19 mouse cellular contexts compared by ENCODE assay signal in genomic region chr1:62087464-62087863, GRCm38 (mm10).
DNase-seq lines count a peak whose midpoint lies in the region; ATAC-seq and TF ChIP-seq lines count a peak whose summit lies in the region.
"Had no signal": no experiment of that assay in that cellular context is flagged by ENCODE, and none has a peak within 500 bp of the region (broad histone marks: within the 10 kb centered on the region; RNA-seq: fewer than 3 reads in every experiment).

No protein-coding gene starts in this region.

- TF ChIP-seq CTCF in midbrain, postnatal 0 days (IDR thresholded peaks at IDR 0.05), result no peak

- no peaks in the 10 kb centered on the region for H3K9me3 ChIP-seq in midbrain, embryonic 11.5 days (ENCODE audit: control insufficient read depth, low read length)
- no peaks in the 10 kb centered on the region for H3K9me3 ChIP-seq in midbrain, postnatal 0 days (ENCODE audit: low read length)
- H3K9me3 ChIP-seq in hindbrain, embryonic 14.5 days (ENCODE audit: control insufficient read depth, low read length), result no peaks in the 10 kb centered on the region
- no peaks in the 10 kb centered on the region for H3K9me3 ChIP-seq in neural tube, embryonic 15.5 days (replicated peaks)
- H3K9me3 ChIP-seq: heart, embryonic 15.5 days; limb, embryonic 13.5 days had no signal

- H3K4me3 ChIP-seq in midbrain, embryonic 11.5 days (ENCODE audit: low read depth, low read length), result no peak overlapping the region
- H3K4me3 ChIP-seq in midbrain, postnatal 0 days (ENCODE audit: low read depth, low read length), result no peak overlapping the region
- H3K4me3 ChIP-seq in hindbrain, embryonic 14.5 days (replicated peaks; ENCODE audit: low read length), result no peak overlapping the region
- H3K4me3 ChIP-seq in neural tube, embryonic 15.5 days (replicated peaks), result no peak overlapping the region
- H3K4me3 ChIP-seq: heart, adult 2 months; heart, embryonic 15.5 days; limb, embryonic 13.5 days had no signal

- no peak overlapping the region for H3K4me2 ChIP-seq in midbrain, embryonic 11.5 days
- no peak overlapping the region for H3K4me2 ChIP-seq in midbrain, postnatal 0 days (ENCODE audit: low read depth, low read length, poor library complexity, severe bottlenecking)
- H3K4me2 ChIP-seq in hindbrain, embryonic 14.5 days (replicated peaks), result peak overlapping the region; percentile 21
- H3K4me2 ChIP-seq in neural tube, embryonic 15.5 days, result peak overlapping the region; percentile 21; the same call in 1 of the 2 replicates
- H3K4me2 ChIP-seq: heart, embryonic 15.5 days; limb, embryonic 13.5 days had no signal

- DNase-seq in midbrain, embryonic 11.5 days (ENCODE audit: low spot score, missing footprints), result peak; percentile 84
- no peak for DNase-seq in midbrain, postnatal 0 days (ENCODE audit: low spot score)
- peak; percentile 17 for DNase-seq in embryo, embryonic 9.5 days (ENCODE audit: extremely low spot score)
- no peak for DNase-seq in hindbrain, embryonic 14.5 days (ENCODE audit: low spot score)
- DNase-seq in spleen, postnatal 4 days (ENCODE audit: low spot score in 2 of 2), result no peak
- DNase-seq in adrenal gland, adult 8-10 months, result no peak
- no peak for DNase-seq in right cerebral cortex, postnatal 10 days (ENCODE audit: low spot score in 2 of 2)
- DNase-seq: adrenal gland, adult 2 months; cerebellum, adult 8-10 months; heart, adult 2 months; kidney, adult 9 months; kidney, postnatal 36 days; right cerebral cortex, postnatal 25 days; thymus, postnatal 25 days had no signal

- no peaks in the 10 kb centered on the region for H3K36me3 ChIP-seq in midbrain, embryonic 11.5 days (ENCODE audit: control insufficient read depth, insufficient read depth, low read length)
- H3K36me3 ChIP-seq in midbrain, postnatal 0 days (ENCODE audit: insufficient read depth, low read length), result no peaks in the 10 kb centered on the region
- no peaks in the 10 kb centered on the region for H3K36me3 ChIP-seq in hindbrain, embryonic 14.5 days (replicated peaks; ENCODE audit: control insufficient read depth, insufficient read depth)
- no peaks in the 10 kb centered on the region for H3K36me3 ChIP-seq in neural tube, embryonic 15.5 days
- H3K36me3 ChIP-seq: heart, embryonic 15.5 days; limb, embryonic 13.5 days had no signal

- H3K27ac ChIP-seq in midbrain, embryonic 11.5 days (ENCODE audit: low read depth, low read length), result no peak overlapping the region
- H3K27ac ChIP-seq in midbrain, postnatal 0 days (ENCODE audit: low read depth, low read length), result no peak overlapping the region
- H3K27ac ChIP-seq in hindbrain, embryonic 14.5 days, result no peak overlapping the region
- no peak overlapping the region for H3K27ac ChIP-seq in neural tube, embryonic 15.5 days (replicated peaks)
- H3K27ac ChIP-seq: heart, adult 2 months; heart, embryonic 15.5 days; limb, embryonic 13.5 days; liver, embryonic 14.5 days had no signal

- no peak for ATAC-seq in midbrain, embryonic 11.5 days (ENCODE audit: low FRiP score)
- no peak for ATAC-seq in midbrain, postnatal 0 days (ENCODE audit: low FRiP score)
- no peak for ATAC-seq in hindbrain, embryonic 14.5 days (ENCODE audit: low FRiP score)
- ATAC-seq in neural tube, embryonic 15.5 days (ENCODE audit: low FRiP score), result no peak

- H3K4me1 ChIP-seq in midbrain, embryonic 11.5 days (ENCODE audit: control insufficient read depth, insufficient read depth, low read length), result no peaks in the 10 kb centered on the region
- no peaks in the 10 kb centered on the region for H3K4me1 ChIP-seq in midbrain, postnatal 0 days (ENCODE audit: insufficient read depth, low read length)
- H3K4me1 ChIP-seq in hindbrain, embryonic 14.5 days (replicated peaks; ENCODE audit: control insufficient read depth, insufficient read depth, low read length), result no peaks in the 10 kb centered on the region
- H3K4me1 ChIP-seq in neural tube, embryonic 15.5 days, result no peaks in the 10 kb centered on the region

- no peaks in the 10 kb centered on the region for H3K27me3 ChIP-seq in midbrain, embryonic 11.5 days (ENCODE audit: control insufficient read depth, insufficient read depth, low read length)
- H3K27me3 ChIP-seq in midbrain, postnatal 0 days (ENCODE audit: insufficient read depth, low read length), result no peaks in the 10 kb centered on the region
- no peaks in the 10 kb centered on the region for H3K27me3 ChIP-seq in hindbrain, embryonic 14.5 days (ENCODE audit: control insufficient read depth, insufficient read depth, low read length)
- H3K27me3 ChIP-seq in neural tube, embryonic 15.5 days (replicated peaks), result no peaks in the 10 kb centered on the region
- H3K27me3 ChIP-seq: CH12.LX; heart, embryonic 15.5 days; limb, embryonic 13.5 days had no signal

- 77% methylated on average over 10 of the region's 10 CpGs for WGBS in midbrain, embryonic 11.5 days
- 43% methylated on average over 10 of the region's 10 CpGs for WGBS in midbrain, postnatal 0 days
- 44% methylated on average over 10 of the region's 10 CpGs for WGBS in hindbrain, embryonic 14.5 days
- 41% methylated on average over 10 of the region's 10 CpGs for WGBS in neural tube, embryonic 15.5 days

- no peak overlapping the region for H3K9ac ChIP-seq in midbrain, embryonic 11.5 days (ENCODE audit: low read length)
- H3K9ac ChIP-seq in midbrain, postnatal 0 days (replicated peaks; ENCODE audit: low read length, poor library complexity, severe bottlenecking), result no peak overlapping the region
- no peak overlapping the region for H3K9ac ChIP-seq in hindbrain, embryonic 14.5 days
- no peak overlapping the region for H3K9ac ChIP-seq in neural tube, embryonic 15.5 days (replicated peaks)
- H3K9ac ChIP-seq: heart, embryonic 15.5 days; limb, embryonic 13.5 days; liver, embryonic 14.5 days had no signal

Comparison
In these comparisons a context has a peak if more than half of its experiments do, and no peak if none do; other contexts are left out.
1. DNase-seq: peak in midbrain, embryonic 11.5 days (single experiment) and embryo, embryonic 9.5 days (single experiment); none in midbrain, postnatal 0 days (single experiment), hindbrain, embryonic 14.5 days (single experiment), spleen, postnatal 4 days (0 of 2), adrenal gland, adult 8-10 months (single experiment) and right cerebral cortex, postnatal 10 days (0 of 2).
2. H3K4me2 ChIP-seq: peak in hindbrain, embryonic 14.5 days (single experiment) and neural tube, embryonic 15.5 days (single experiment); none in midbrain, embryonic 11.5 days (single experiment) and midbrain, postnatal 0 days (single experiment).